Mouse (Mus musculus): ENCODE measurements around the gene Asb13. TPM values are rescaled to one million over a fixed set of nuclear protein-coding genes. Genes with fewer than 3 reads are reported as not detected.

Asb13 gene
- 12.0 and 19.7 TPM in 2 replicates for polyA plus RNA-seq (2015; fragmentation: Nextera tagmentation; extraction: Ambion mirVana)

GRCm38 (mm10) chr13:3633895-3634811 is at the start of gene Asb13:
Gene Asb13 (plus strand): TSS chr13:3634032.
- Histone ChIP-seq H3K27ac (ENCODE audit: low read length) (no peak within 1 kb of the TSS; the same call in 1 of the 2 replicates), H3K4me3 (replicated peaks; ENCODE audit: low read length) (peak within 1 kb of the TSS; percentile 81), H3K4me1 (replicated peaks; ENCODE audit: control insufficient read depth, insufficient read depth, low read length) (no peaks in the 10 kb centered on the region), H3K36me3 (ENCODE audit: control insufficient read depth, insufficient read depth) (no peaks in the 10 kb centered on the region), H3K27me3 (replicated peaks; ENCODE audit: control insufficient read depth, insufficient read depth, low read length) (no peaks in the 10 kb centered on the region), H3K9me3 (ENCODE audit: control insufficient read depth, low read length) (no peaks in the 10 kb centered on the region), H3K9ac (replicated peaks; ENCODE audit: low read depth, low read length) (peak within 1 kb of the TSS; percentile 91), H3K4me2 (ENCODE audit: low read length) (peak within 1 kb of the TSS; percentile 57)
- WGBS, result under 1% methylated on average over 47 of the region's 47 CpGs
- peak; percentile 96 for ATAC-seq

DNA sequence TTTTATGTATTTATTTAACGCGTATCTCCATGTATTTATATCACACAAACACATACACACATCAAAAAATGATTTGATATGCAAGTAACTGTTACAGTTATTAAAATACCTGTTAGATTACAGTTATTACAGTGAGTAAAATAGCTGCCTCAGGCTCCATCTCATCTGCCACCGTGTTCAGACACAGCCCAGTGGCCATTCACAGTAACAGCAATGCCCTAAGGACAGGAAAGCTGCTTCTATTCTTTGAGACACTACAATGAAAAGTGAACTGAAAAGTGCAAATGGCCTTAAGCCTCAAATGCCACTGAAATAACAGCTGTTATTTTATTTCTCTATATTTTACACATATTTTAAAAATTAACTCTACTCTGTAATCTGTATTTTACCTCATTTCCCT is 43.0 kb upstream of the Asb13 start:
- H3K4me2 ChIP-seq (ENCODE audit: low read length), result no peak overlapping the region
- H3K36me3 ChIP-seq (ENCODE audit: control insufficient read depth, insufficient read depth), result peaks cover 24% of the 10 kb centered on the region
- H3K27ac ChIP-seq (ENCODE audit: low read length), result no peak overlapping the region
- H3K9ac ChIP-seq (replicated peaks; ENCODE audit: low read depth, low read length), result no peak overlapping the region
- H3K4me1 ChIP-seq (replicated peaks; ENCODE audit: control insufficient read depth, insufficient read depth, low read length), result no peaks in the 10 kb centered on the region
- WGBS, result 87% methylated on average over 3 of the region's 3 CpGs
- H3K4me3 ChIP-seq (replicated peaks; ENCODE audit: low read length), result no peak overlapping the region
- no peak for ATAC-seq
- H3K27me3 ChIP-seq (replicated peaks; ENCODE audit: control insufficient read depth, insufficient read depth, low read length), result no peaks in the 10 kb centered on the region
- no peaks in the 10 kb centered on the region for H3K9me3 ChIP-seq (ENCODE audit: control insufficient read depth, low read length)

GRCm38 (mm10) chr13:3594311-3594710 is 39.5 kb upstream of the Asb13 start:
- H3K4me1 ChIP-seq (replicated peaks; ENCODE audit: control insufficient read depth, insufficient read depth, low read length), result no peaks in the 10 kb centered on the region
- 96% methylated on average over 1 of the region's 1 CpGs for WGBS
- no peak overlapping the region for H3K4me2 ChIP-seq (ENCODE audit: low read length)

GRCm38 (mm10) chr13:3596232-3596631 is 37.6 kb upstream of the Asb13 start:
- Histone ChIP-seq H3K4me1 (replicated peaks; ENCODE audit: control insufficient read depth, insufficient read depth, low read length) (no peaks in the 10 kb centered on the region), H3K9me3 (ENCODE audit: control insufficient read depth, low read length) (no peaks in the 10 kb centered on the region), H3K9ac (replicated peaks; ENCODE audit: low read depth, low read length) (no peak overlapping the region), H3K4me2 (ENCODE audit: low read length) (no peak overlapping the region), H3K36me3 (ENCODE audit: control insufficient read depth, insufficient read depth) (peaks cover 13% of the 10 kb centered on the region), H3K4me3 (replicated peaks; ENCODE audit: low read length) (no peak overlapping the region), H3K27ac (ENCODE audit: low read length) (no peak overlapping the region), H3K27me3 (replicated peaks; ENCODE audit: control insufficient read depth, insufficient read depth, low read length) (no peaks in the 10 kb centered on the region)
- ATAC-seq, result no peak
- 92% methylated on average over 6 of the region's 6 CpGs for WGBS

More at GRCm38 (mm10) chr13:3594311-3594710, 39.5 kb upstream of the Asb13 start:
- ATAC-seq, result no peak
- no peaks in the 10 kb centered on the region for H3K27me3 ChIP-seq (replicated peaks; ENCODE audit: control insufficient read depth, insufficient read depth, low read length)
- no peak overlapping the region for H3K4me3 ChIP-seq (replicated peaks; ENCODE audit: low read length)
- peaks cover 15% of the 10 kb centered on the region for H3K36me3 ChIP-seq (ENCODE audit: control insufficient read depth, insufficient read depth)
- no peak overlapping the region for H3K9ac ChIP-seq (replicated peaks; ENCODE audit: low read depth, low read length)
- H3K27ac ChIP-seq (ENCODE audit: low read length), result no peak overlapping the region
- no peaks in the 10 kb centered on the region for H3K9me3 ChIP-seq (ENCODE audit: control insufficient read depth, low read length)

DNA sequence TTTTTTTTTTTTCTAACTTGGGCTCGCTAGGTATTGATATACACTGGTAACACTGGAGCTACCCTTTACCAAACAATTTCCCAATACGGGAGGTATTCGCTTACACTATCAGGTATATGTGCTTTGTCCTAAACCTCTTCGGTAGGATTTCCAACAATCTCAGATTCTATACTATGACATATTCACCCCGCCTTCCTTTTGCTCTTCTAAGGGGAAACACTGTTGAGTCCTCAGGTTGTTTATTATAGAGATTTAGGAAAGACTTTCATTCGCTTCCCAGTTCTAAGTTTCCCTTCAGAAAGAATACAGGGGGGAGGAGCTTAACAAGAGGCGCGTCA is 24.1 kb upstream of the Asb13 start:
- Histone ChIP-seq H3K27me3 (replicated peaks; ENCODE audit: control insufficient read depth, insufficient read depth, low read length) (0 out of 2 replicates have a peak, but pooled peaks cover 3% of the 10 kb centered on the region), H3K4me1 (replicated peaks; ENCODE audit: control insufficient read depth, insufficient read depth, low read length) (peaks cover 3% of the 10 kb centered on the region; the same call in 1 of the 2 replicates), H3K27ac (ENCODE audit: low read length) (no peak overlapping the region), H3K9ac (replicated peaks; ENCODE audit: low read depth, low read length) (peak overlapping the region; percentile 84), H3K9me3 (ENCODE audit: control insufficient read depth, low read length) (no peaks in the 10 kb centered on the region), H3K4me2 (ENCODE audit: low read length) (peak overlapping the region; percentile 85), H3K4me3 (replicated peaks; ENCODE audit: low read length) (peak overlapping the region; percentile 97), H3K36me3 (ENCODE audit: control insufficient read depth, insufficient read depth) (no peaks in the 10 kb centered on the region)
- WGBS, result 18% methylated on average over 8 of the region's 8 CpGs
- ATAC-seq, result no peak

DNA sequence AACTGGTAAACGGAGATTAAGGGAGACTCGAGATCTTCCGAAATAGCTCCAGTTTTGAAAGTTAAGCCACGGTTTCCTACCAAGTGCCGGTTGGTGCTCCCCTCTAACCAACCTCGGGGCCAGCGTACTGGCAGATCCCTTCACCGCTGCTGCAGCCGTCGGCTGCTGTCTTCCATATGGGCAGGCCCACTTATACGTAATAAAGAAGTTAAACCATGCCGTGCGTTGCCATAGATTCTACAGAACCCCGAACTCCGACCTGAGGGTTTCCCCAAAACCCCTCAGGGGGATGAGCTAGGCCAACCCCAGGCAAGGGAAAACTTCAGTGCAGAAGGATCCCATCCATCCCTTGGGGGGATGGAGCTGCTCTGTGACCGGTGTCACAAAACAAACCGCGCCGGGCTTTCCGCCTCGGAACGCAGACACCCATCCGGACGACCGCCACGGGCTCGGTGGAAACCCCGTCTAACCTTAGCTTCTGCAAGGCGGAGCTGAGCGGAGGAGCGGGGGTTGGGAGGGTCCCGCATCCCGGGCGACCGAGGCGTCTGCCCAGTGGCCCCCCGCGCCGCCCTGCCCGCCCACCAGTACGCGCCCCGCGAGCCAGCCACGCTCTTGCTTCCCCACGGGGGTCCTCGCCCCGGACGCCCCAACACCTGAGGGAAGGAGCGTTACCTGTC is 23.6 kb upstream of the Asb13 start:
- H3K9me3 ChIP-seq (ENCODE audit: control insufficient read depth, low read length), result no peaks in the 10 kb centered on the region
- H3K36me3 ChIP-seq (ENCODE audit: control insufficient read depth, insufficient read depth), result no peaks in the 10 kb centered on the region
- peak overlapping the region; percentile 94 for H3K27ac ChIP-seq (ENCODE audit: low read length)
- peak overlapping the region; percentile 85 for H3K4me2 ChIP-seq (ENCODE audit: low read length)
- under 1% methylated on average over 48 of the region's 50 CpGs for WGBS
- peak overlapping the region; percentile 97 for H3K4me3 ChIP-seq (replicated peaks; ENCODE audit: low read length)
- 0 out of 2 replicates have a peak, but pooled peaks cover 3% of the 10 kb centered on the region for H3K27me3 ChIP-seq (replicated peaks; ENCODE audit: control insufficient read depth, insufficient read depth, low read length)
- H3K9ac ChIP-seq (replicated peaks; ENCODE audit: low read depth, low read length), result peak overlapping the region; percentile 84
- peak; percentile 29 for ATAC-seq
- H3K4me1 ChIP-seq (replicated peaks; ENCODE audit: control insufficient read depth, insufficient read depth, low read length), result peaks cover 3% of the 10 kb centered on the region; the same call in 1 of the 2 replicates

- Histone ChIP-seq H3K27ac (ENCODE audit: low read length) (peak within 1 kb of the TSS; percentile 94), H3K9ac (replicated peaks; ENCODE audit: low read depth, low read length) (peak within 1 kb of the TSS; percentile 84), H3K4me3 (replicated peaks; ENCODE audit: low read length) (peak within 1 kb of the TSS; percentile 97), H3K36me3 (ENCODE audit: control insufficient read depth, insufficient read depth) (no peaks in the 10 kb centered on the region), H3K4me1 (replicated peaks; ENCODE audit: control insufficient read depth, insufficient read depth, low read length) (peaks cover 3% of the 10 kb centered on the region; the same call in 1 of the 2 replicates), H3K27me3 (replicated peaks; ENCODE audit: control insufficient read depth, insufficient read depth, low read length) (0 out of 2 replicates have a peak, but pooled peaks cover 3% of the 10 kb centered on the region), H3K4me2 (ENCODE audit: low read length) (peak within 1 kb of the TSS; percentile 85), H3K9me3 (ENCODE audit: control insufficient read depth, low read length) (no peaks in the 10 kb centered on the region)
- ATAC-seq, result peak; percentile 99
- WGBS, result under 1% methylated on average over 58 of the region's 58 CpGs
These were observed 22.9 kb upstream of the Asb13 start, which contains the start of gene Fam208b for GRCm38 (mm10) chr13:3610795-3611438. Gene Fam208b (minus strand): TSS chr13:3611108.

DNA sequence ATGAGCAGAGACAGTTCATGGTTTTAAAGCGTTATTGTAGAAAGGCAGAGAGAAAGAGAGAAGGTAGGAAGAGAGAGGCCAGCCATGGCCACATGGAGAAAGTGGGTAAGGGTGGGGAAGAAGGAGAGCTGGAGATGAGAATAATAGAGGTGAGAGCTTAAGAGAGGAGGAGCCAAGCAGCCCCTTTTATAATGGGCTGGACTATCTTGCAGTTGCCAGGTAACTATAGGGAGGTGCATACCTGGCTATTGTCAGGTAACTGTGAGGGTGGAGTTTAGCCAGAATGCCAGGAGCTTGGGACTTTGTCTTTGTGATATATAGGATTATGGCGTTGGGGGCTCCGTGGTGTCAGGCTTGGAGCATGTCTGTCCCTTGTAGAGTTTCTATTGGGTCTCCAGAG is 6.7 kb upstream of the Asb13 start:
- Histone ChIP-seq H3K4me2 (ENCODE audit: low read length) (no peak overlapping the region), H3K36me3 (ENCODE audit: control insufficient read depth, insufficient read depth) (no peaks in the 10 kb centered on the region), H3K4me3 (replicated peaks; ENCODE audit: low read length) (no peak overlapping the region), H3K4me1 (replicated peaks; ENCODE audit: control insufficient read depth, insufficient read depth, low read length) (no peaks in the 10 kb centered on the region), H3K9me3 (ENCODE audit: control insufficient read depth, low read length) (no peaks in the 10 kb centered on the region), H3K9ac (replicated peaks; ENCODE audit: low read depth, low read length) (no peak overlapping the region), H3K27me3 (replicated peaks; ENCODE audit: control insufficient read depth, insufficient read depth, low read length) (no peaks in the 10 kb centered on the region), H3K27ac (ENCODE audit: low read length) (no peak overlapping the region)
- WGBS, result 57% methylated on average over 3 of the region's 3 CpGs
- ATAC-seq, result no peak

GRCm38 (mm10) chr13:3628102-3628501 is 5.7 kb upstream of the Asb13 start:
- no peak for ATAC-seq
- H3K4me3 ChIP-seq (replicated peaks; ENCODE audit: low read length), result no peak overlapping the region
- 46% methylated on average over 3 of the region's 3 CpGs for WGBS

More at GRCm38 (mm10) chr13:3628102-3628501, 5.7 kb upstream of the Asb13 start:
- Histone ChIP-seq H3K9ac (replicated peaks; ENCODE audit: low read depth, low read length) (no peak overlapping the region), H3K9me3 (ENCODE audit: control insufficient read depth, low read length) (no peaks in the 10 kb centered on the region), H3K27me3 (replicated peaks; ENCODE audit: control insufficient read depth, insufficient read depth, low read length) (no peaks in the 10 kb centered on the region), H3K4me1 (replicated peaks; ENCODE audit: control insufficient read depth, insufficient read depth, low read length) (no peaks in the 10 kb centered on the region), H3K27ac (ENCODE audit: low read length) (no peak overlapping the region), H3K4me2 (ENCODE audit: low read length) (no peak overlapping the region), H3K36me3 (ENCODE audit: control insufficient read depth, insufficient read depth) (no peaks in the 10 kb centered on the region)
